Mouse (Mus musculus): ENCODE results near the gene H2-D1.

- no peak for TF ChIP-seq CTCF (IDR thresholded peaks at IDR 0.05; ENCODE audit: low read depth)
- no peak for TF ChIP-seq EP300 (IDR thresholded peaks at IDR 0.05; ENCODE audit: low read depth)
Measured at GRCm38 (mm10) chr17:35250348-35251120, 12.0 kb upstream of the H2-D1 start.
